Mouse (Mus musculus) ovary, adult 18-20 months (tissue): ENCODE data around the gene Htra3.
A peak's percentile ranks its signal among the peaks of the same experiment; 100 is the strongest.

Experiments
- DNase-seq: peaks from one replicate; pipeline ENCODE4 v3.0.0; 2022; ENCODE audit warnings: low spot score, mixed read lengths

Htra3 gene

GRCm38 (mm10) chr5:35679256-35680155 is at the start of gene Htra3:
Gene Htra3, minus strand, starts transcription at chr5:35679782.
- peak; percentile 38 for DNase-seq

- DNase-seq: peak; percentile 43
Observed at GRCm38 (mm10) chr5:35728957-35729460, 49.4 kb upstream of the Htra3 start.

GRCm38 (mm10) chr5:35728344-35728956 is 48.9 kb upstream of the Htra3 start:
- no peak for DNase-seq

GRCm38 (mm10) chr5:35727447-35727846 is 47.9 kb upstream of the Htra3 start:
- no peak for DNase-seq

- no peak for DNase-seq
Observed at GRCm38 (mm10) chr5:35725840-35726239, 46.3 kb upstream of the Htra3 start.

GRCm38 (mm10) chr5:35723900-35724299 is 44.3 kb upstream of the Htra3 start:
- peak; percentile 55 for DNase-seq

- DNase-seq: no peak
Observed at GRCm38 (mm10) chr5:35722654-35723053, 43.1 kb upstream of the Htra3 start.

- DNase-seq: no peak
Observed at GRCm38 (mm10) chr5:35721933-35722332, 42.4 kb upstream of the Htra3 start.

- DNase-seq: peak; percentile 57
Observed at GRCm38 (mm10) chr5:35719880-35720279, 40.3 kb upstream of the Htra3 start.

GRCm38 (mm10) chr5:35719343-35719742 is 39.8 kb upstream of the Htra3 start:
- DNase-seq: no peak

GRCm38 (mm10) chr5:35718817-35719216 is 39.2 kb upstream of the Htra3 start:
- DNase-seq: no peak

GRCm38 (mm10) chr5:35717946-35718345 is 38.4 kb upstream of the Htra3 start:
- DNase-seq: no peak

GRCm38 (mm10) chr5:35717455-35717854 is 37.9 kb upstream of the Htra3 start:
- no peak for DNase-seq

- peak; percentile 57 for DNase-seq
Observed at GRCm38 (mm10) chr5:35713649-35714354, 34.2 kb upstream of the Htra3 start.

- DNase-seq: no peak
Observed at GRCm38 (mm10) chr5:35712517-35712916, 32.9 kb upstream of the Htra3 start.

- no peak for DNase-seq
Observed at GRCm38 (mm10) chr5:35710931-35711330, 31.3 kb upstream of the Htra3 start.

- peak; percentile 68 for DNase-seq
Observed at GRCm38 (mm10) chr5:35710481-35710880, 30.9 kb upstream of the Htra3 start.

- DNase-seq: no peak
Observed at GRCm38 (mm10) chr5:35705411-35705810, 25.8 kb upstream of the Htra3 start.

- DNase-seq: no peak
Observed at GRCm38 (mm10) chr5:35703814-35704213, 24.2 kb upstream of the Htra3 start.

GRCm38 (mm10) chr5:35703183-35703582 is 23.6 kb upstream of the Htra3 start:
- DNase-seq: no peak

GRCm38 (mm10) chr5:35702582-35703140 is 23.1 kb upstream of the Htra3 start:
- no peak for DNase-seq

GRCm38 (mm10) chr5:35701042-35701441 is 21.5 kb upstream of the Htra3 start:
- DNase-seq: no peak
